Mouse (Mus musculus): ENCODE measurements around the gene Gm49486.
A peak's percentile ranks its signal among the peaks of the same experiment; 100 is the strongest.

The Gm49486 gene

GRCm38 (mm10) chr15:79273020-79273419 lies 43.8 kb downstream of the Gm49486 start:
- no peak for DNase-seq

- no peak for DNase-seq
These were observed 48.5 kb downstream of the Gm49486 start for GRCm38 (mm10) chr15:79277728-79278127.

DNA sequence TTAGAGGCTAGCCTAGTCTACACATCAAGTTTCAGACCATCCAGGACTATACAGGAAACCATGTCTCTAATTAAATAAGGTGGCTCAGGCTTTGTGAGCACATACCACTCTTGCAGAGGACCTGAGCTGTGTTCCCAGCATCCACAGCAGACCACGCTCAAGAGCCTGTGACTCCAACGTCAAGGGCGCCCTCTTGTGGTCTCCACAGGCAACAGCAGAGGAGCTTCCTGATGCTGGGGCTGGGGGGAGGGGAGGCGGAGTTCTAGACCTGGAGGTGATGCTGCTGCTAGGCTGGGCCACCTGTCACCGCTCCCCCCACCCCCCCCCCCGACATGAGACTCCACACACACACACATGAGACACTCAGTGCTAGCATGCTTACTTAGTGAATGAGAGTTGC lies 51.0 kb downstream of the Gm49486 start:
- DNase-seq = peak; percentile 49

DNA sequence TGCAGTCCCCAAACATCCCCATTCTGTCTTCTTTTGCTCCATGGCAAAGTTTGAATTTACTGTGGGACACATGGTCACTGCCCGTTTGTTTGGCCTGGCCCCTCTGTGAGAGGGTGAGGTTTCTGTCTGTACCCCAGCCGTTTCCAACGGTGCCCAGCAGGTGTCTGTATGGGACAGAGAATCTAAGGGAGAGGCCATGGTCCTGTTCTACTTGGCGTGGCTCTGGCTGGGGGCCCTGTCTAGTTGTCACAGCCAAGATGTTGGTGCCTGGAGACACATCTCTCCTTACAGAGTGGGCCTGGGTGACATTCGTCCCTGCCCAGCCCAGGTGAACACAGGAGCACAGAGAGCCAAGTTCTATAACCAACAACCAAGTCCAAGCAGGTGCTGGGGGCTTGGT lies 51.7 kb downstream of the Gm49486 start:
- no peak for DNase-seq

DNA sequence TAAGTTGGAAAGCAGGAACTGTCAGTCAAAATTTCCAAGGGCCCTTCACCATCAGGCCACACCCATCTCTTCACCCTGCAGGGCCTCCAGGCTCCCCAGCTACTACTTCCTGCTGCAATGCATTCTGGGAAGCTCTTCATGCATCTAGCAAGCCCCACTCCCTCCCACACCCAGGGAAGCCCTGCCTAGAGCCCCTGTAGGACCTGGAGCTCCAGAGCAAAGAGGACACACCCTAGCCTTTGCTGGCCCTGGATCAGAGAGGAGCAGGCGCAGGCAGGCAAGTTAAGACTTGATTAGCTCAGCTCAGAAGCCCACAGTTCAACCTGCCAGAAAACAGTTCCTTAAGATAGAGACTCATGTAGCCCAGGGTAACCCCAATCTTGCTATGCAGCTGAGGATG lies 52.2 kb downstream of the Gm49486 start:
- no peak for DNase-seq

- DNase-seq = no peak
These were observed 53.2 kb downstream of the Gm49486 start for GRCm38 (mm10) chr15:79282434-79282833.

DNA sequence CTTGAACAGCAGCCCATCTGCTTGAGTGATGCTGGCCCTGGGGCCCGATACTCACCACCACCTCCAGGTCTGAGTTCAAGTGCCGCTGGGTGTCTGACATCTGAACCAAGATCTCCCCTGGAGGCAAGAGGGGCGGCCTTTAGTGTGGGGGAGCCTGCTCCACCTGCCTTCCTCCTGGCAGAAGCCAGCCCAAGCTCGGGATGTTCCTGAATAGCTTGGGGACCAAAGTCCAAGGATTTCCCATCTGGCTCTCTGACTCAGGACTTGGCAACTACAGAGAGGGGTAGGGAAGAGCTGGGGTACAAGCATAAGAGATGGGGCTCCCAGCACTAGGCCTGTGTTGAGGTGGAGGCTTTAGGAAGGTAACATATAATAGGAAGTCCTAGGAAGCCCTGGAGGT lies 54.2 kb downstream of the Gm49486 start:
- peak; percentile 79 for DNase-seq

- DNase-seq = peak; percentile 89
These were observed 56.2 kb downstream of the Gm49486 start, which contains the start of gene Baiap2l2 for GRCm38 (mm10) chr15:79285399-79285798. TSS of gene Baiap2l2 (minus strand) at chr15:79285537.

DNA sequence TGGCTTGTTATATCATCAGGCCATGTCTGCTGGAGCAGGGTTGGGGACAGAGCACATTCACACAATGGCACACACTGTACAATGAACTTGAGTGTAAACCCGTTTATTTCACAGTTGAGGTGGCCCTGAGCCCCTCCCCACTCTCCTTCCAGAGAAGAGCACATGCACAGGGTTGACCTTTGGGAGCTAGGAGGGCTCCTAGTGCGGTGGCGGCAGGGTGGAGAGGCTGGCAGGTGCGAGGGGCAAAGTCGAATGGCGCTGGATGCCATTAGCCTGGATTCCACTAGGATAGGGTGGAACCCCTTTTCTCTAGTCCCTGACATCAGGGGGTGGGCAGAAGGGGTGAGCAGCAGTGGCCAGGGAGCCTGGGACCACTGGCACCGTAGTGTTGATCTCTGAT lies 57.0 kb downstream of the Gm49486 start:
- peak; percentile 78 for DNase-seq

DNA sequence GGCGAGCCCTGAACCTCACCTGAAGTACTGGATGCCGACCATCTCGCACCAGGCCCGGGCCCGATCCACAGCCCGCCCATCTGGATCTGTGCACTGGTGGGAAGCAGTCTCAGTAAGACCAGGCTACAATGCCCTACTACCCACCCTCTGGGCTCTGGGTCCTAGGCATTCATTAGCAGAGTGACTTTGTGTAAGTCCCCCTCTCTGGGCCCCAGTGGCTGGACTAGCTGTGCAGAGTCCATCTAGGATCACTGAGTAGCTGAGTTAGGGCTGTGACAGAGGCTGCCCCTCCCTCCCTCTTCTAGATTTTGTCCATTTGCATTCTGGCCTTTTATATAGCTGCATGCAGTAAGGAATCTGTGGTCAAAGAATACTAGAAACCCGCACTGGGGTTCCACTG lies 57.9 kb downstream of the Gm49486 start:
- DNase-seq = peak; percentile 60

DNA sequence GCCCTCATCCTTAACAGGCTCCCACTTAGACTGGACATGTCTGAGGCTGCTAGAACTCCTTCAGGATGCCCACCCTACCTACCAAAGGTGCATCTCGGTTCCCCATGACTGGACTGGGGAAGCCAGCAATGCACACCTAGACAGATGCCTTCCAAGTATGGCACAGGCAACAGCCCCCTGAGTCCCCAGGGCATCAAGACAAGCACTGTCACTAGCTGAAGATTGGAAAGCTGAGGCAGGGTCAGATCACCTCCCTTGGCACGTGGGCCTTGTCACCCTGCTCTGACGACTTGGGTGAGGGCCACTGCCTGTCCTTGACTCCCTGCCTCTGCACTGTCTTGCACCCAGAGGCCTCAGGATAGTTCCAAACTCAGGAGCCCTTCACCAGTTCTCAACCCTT lies 59.2 kb downstream of the Gm49486 start:
- DNase-seq = no peak

- no peak for DNase-seq
These were observed 60.2 kb downstream of the Gm49486 start for GRCm38 (mm10) chr15:79289441-79289840.

GRCm38 (mm10) chr15:79290340-79290739 lies 61.1 kb downstream of the Gm49486 start:
- DNase-seq = no peak

DNA sequence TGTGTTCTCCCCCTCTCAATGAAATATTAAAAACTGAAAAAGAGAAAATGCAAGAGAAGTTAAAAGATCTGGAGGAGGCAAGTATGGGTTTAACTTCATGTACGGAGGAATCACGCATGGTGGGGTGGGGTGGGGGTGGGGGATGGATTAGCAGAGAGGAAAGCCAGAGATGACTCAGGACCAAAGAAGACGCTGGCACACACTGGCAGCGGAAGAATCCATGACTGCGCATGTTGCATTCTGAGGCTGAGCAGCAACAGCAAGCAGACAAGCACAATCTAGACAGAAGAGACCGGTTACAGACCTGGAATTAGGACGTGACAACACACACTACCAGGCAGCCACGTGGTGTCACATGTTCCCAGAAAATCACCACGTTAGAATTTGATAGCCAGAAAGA lies 63.6 kb downstream of the Gm49486 start:
- no peak for DNase-seq

GRCm38 (mm10) chr15:79298553-79298952 lies 69.4 kb downstream of the Gm49486 start:
- DNase-seq = no peak

- no peak for DNase-seq
These were observed 70.5 kb downstream of the Gm49486 start for GRCm38 (mm10) chr15:79299563-79300155.

GRCm38 (mm10) chr15:79303725-79304124 lies 74.5 kb downstream of the Gm49486 start:
- peak; percentile 21 for DNase-seq

- no peak for DNase-seq
These were observed 75.6 kb downstream of the Gm49486 start for GRCm38 (mm10) chr15:79304832-79305231.

DNA sequence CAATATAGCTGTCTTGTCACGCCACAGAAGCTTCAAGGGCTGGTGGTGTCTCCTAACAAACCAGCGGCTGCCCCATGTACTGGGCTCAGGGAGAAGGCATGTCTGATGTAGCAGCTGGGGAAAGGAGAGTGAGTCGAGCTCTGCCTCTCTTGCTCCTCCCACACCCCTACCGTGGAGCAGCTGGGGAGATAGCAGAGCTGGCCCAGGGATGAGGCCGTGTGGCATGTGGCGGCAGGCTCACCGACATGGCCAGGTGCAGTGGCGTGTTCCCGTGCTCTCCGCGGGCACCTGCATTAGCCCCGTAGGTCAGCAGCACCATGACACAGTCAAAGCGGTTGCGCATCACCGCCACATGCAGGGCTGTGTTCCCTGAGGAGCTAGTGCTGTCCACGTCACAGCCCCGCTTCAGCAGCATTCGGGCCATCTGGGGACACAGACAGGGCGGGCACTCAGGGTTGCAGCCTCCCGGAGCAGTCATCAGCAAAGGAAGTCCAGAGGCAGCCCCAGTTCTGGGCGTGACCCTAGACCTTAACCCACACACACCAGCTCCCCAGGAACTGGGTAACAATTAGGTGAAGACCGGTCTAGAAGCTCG lies 76.9 kb downstream of the Gm49486 start:
- no peak for DNase-seq
